In the genomic region with DNA sequence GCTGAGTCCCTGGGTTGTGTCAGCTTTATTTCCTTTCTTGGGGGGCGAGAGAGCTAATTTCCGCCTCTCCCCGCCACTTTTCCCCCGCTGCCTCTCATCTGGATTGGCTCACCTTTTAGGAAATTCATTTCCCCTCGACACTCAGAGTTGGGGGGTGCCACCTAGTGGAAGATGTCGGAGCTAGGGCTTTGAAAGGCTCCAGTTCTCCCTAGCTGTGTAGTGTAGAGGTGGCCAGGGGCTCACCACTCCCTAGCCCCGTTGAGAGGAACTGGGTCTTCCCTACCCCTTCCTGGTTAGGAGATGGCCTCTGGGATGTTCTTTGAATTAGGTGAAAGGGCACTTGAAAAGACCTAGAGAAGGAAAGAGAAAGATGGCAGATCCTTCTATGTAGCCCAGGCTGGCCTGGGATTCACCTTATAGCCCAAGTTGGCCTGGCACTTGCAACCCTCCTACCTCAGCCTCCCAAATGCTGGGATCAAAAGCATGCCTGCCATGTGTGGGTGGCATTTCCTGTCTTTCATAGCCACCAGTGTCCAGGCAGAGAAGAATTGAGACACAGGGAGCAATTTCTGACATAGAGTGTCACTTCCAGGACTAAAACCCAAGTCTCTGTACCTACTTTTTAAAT, we compare ENCODE assay signal across 7 mouse cellular contexts. TPM values are rescaled to one million over a fixed set of nuclear protein-coding genes. Genes with fewer than 3 reads are reported as not detected.
DNase-seq lines count a peak whose midpoint lies in the region; ATAC-seq lines count a peak whose summit lies in the region.

No protein-coding gene starts in this region.

- peak; percentile 45 for ATAC-seq in activated CD4-positive, CD25-positive, alpha-beta regulatory T cell, adult 4 months
- peak; percentile 43; the same call in 1 of the 2 replicates for ATAC-seq in hindbrain, embryonic 15.5 days (ENCODE audit: low FRiP score, low read depth)
- ATAC-seq in megakaryocyte progenitor cell, adult 5-6 weeks (replicated peaks; ENCODE audit: poor library complexity): peak; percentile 40

- no peaks in the 10 kb centered on the region for H3K9me3 ChIP-seq in hindbrain, embryonic 15.5 days

- peak; percentile 92 to 93 for DNase-seq in cerebellum, postnatal 10 days
- peak; percentile 78 to 85 for DNase-seq in frontal cortex, postnatal 36 days (ENCODE audit: low spot score in 2 of 2)
- DNase-seq in left cerebral cortex, postnatal 14 days (ENCODE audit: low spot score in 2 of 2): peak; percentile 77 to 87
- DNase-seq in spleen, adult 12 weeks (ENCODE audit: low spot score): peak; percentile 67

- H3K9ac ChIP-seq in hindbrain, embryonic 15.5 days: peak overlapping the region; percentile 63

- intact Hi-C loops in left cerebral cortex, postnatal 14 days (cut with DNase I): loop anchor here (2.0 to 5.0 kb wide), 3 partner anchors 22 to 122 kb away; no protein-coding TSS in a partner anchor

- H3K36me3 ChIP-seq in hindbrain, embryonic 15.5 days: peaks cover 15% of the 10 kb centered on the region

- peaks cover 31% of the 10 kb centered on the region for H3K4me1 ChIP-seq in hindbrain, embryonic 15.5 days (replicated peaks)

- WGBS in hindbrain, embryonic 15.5 days: 0% methylated on average over 7 of the region's 7 CpGs

- peak overlapping the region; percentile 95 for H3K4me2 ChIP-seq in hindbrain, embryonic 15.5 days

- peak overlapping the region; percentile 69 for H3K27ac ChIP-seq in hindbrain, embryonic 15.5 days (replicated peaks)

- H3K4me3 ChIP-seq in hindbrain, embryonic 15.5 days: peak overlapping the region; percentile 72

- no peaks in the 10 kb centered on the region for H3K27me3 ChIP-seq in hindbrain, embryonic 15.5 days

RNA-seq across cellular contexts. Expression of gene Grn, which starts 1.0 kb away (rescaled TPM):
- polyA plus RNA-seq in activated CD4-positive, CD25-positive, alpha-beta regulatory T cell, adult 4 months (2017; shearing (Covaris generic)): 10 to 100 TPM; 23.7 to 30.3 TPM
- 85.7 and 85.9 TPM in 2 replicates for polyA plus RNA-seq in hindbrain, embryonic 15.5 days (2015; fragmentation: Nextera tagmentation; extraction: Ambion mirVana)
- total RNA-seq in left cerebral cortex, postnatal 14 days (2021): 10 to 100 TPM; 74.3 to 78.5 TPM
- total RNA-seq in megakaryocyte progenitor cell, adult 5-6 weeks (2015): 119 and 136 TPM in 2 replicates
- total RNA-seq in megakaryocyte progenitor cell, adult 5-6 weeks (2017): 44.0 and 45.4 TPM in 2 replicates

RNA-seq across cellular contexts. Expression of gene Fam171a2, which starts 16.4 kb away (rescaled TPM):
- polyA plus RNA-seq in activated CD4-positive, CD25-positive, alpha-beta regulatory T cell, adult 4 months (2017; shearing (Covaris generic)): not detected
- 29.3 and 30.7 TPM in 2 replicates for polyA plus RNA-seq in hindbrain, embryonic 15.5 days (2015; fragmentation: Nextera tagmentation; extraction: Ambion mirVana)
- 100 to 1,000 TPM in 1 of 2 experiments, 10 to 100 TPM in 1; 97.3 to 111 TPM for total RNA-seq in left cerebral cortex, postnatal 14 days (2021)
- total RNA-seq in megakaryocyte progenitor cell, adult 5-6 weeks (2015): 0.05 and 0.07 TPM in 2 replicates
- total RNA-seq in megakaryocyte progenitor cell, adult 5-6 weeks (2017): 0.04 and 0.24 TPM in 2 replicates

RNA-seq across cellular contexts. Expression of gene Slc25a39, which starts 23.4 kb away (rescaled TPM):
- polyA plus RNA-seq in activated CD4-positive, CD25-positive, alpha-beta regulatory T cell, adult 4 months (2017; shearing (Covaris generic)): 10 to 100 TPM; 50.9 to 65.4 TPM
- 167 and 168 TPM in 2 replicates for polyA plus RNA-seq in hindbrain, embryonic 15.5 days (2015; fragmentation: Nextera tagmentation; extraction: Ambion mirVana)
- 10 to 100 TPM; 71.0 to 71.3 TPM for total RNA-seq in left cerebral cortex, postnatal 14 days (2021)
- total RNA-seq in megakaryocyte progenitor cell, adult 5-6 weeks (2015): 95.5 and 124 TPM in 2 replicates
- total RNA-seq in megakaryocyte progenitor cell, adult 5-6 weeks (2017): 48.7 and 52.7 TPM in 2 replicates

RNA-seq across cellular contexts. Expression of gene Rundc3a, which starts 37.9 kb away (rescaled TPM):
- 1 to 10 TPM; 2.4 TPM for polyA plus RNA-seq in activated CD4-positive, CD25-positive, alpha-beta regulatory T cell, adult 4 months (2017; shearing (Covaris generic))
- polyA plus RNA-seq in hindbrain, embryonic 15.5 days (2015; fragmentation: Nextera tagmentation; extraction: Ambion mirVana): 135 and 149 TPM in 2 replicates
- 100 to 1,000 TPM; 399 to 416 TPM for total RNA-seq in left cerebral cortex, postnatal 14 days (2021)
- total RNA-seq in megakaryocyte progenitor cell, adult 5-6 weeks (2015): not detected in 2 replicates
- not detected in 2 replicates for total RNA-seq in megakaryocyte progenitor cell, adult 5-6 weeks (2017)

RNA-seq across cellular contexts. Expression of gene Itga2b, which starts 38.8 kb away (rescaled TPM):
- polyA plus RNA-seq in activated CD4-positive, CD25-positive, alpha-beta regulatory T cell, adult 4 months (2017; shearing (Covaris generic)): under 1 TPM in 1 of 2 experiments, not detected in 1; 0.34 TPM
- 9.5 and 10.1 TPM in 2 replicates for polyA plus RNA-seq in hindbrain, embryonic 15.5 days (2015; fragmentation: Nextera tagmentation; extraction: Ambion mirVana)
- total RNA-seq in left cerebral cortex, postnatal 14 days (2021): 1 to 10 TPM; 2.0 to 3.6 TPM
- total RNA-seq in megakaryocyte progenitor cell, adult 5-6 weeks (2015): 5.3 and 6.4 TPM in 2 replicates
- 14.2 and 22.3 TPM in 2 replicates for total RNA-seq in megakaryocyte progenitor cell, adult 5-6 weeks (2017)

Comparison
In these comparisons a context has a peak if more than half of its experiments do, and no peak if none do; other contexts are left out.
1. Peak in every context shown above with its lines: DNase-seq, ATAC-seq, H3K4me3 ChIP-seq and H3K27ac ChIP-seq.
2. RNA of gene Fam171a2, which starts 16.4 kb away (total RNA-seq): 97.3 to 111 TPM in left cerebral cortex, postnatal 14 days; 0.04 to 0.24 TPM in megakaryocyte progenitor cell, adult 5-6 weeks; every median in the first group is over 10 times any median in the second.